Comparison of ENCODE assay signal across 8 mouse cellular contexts in genomic region chr11:59209003-59209441, GRCm38 (mm10). TPM values are rescaled to one million over a fixed set of nuclear protein-coding genes. Genes with fewer than 3 reads are reported as not detected.
DNase-seq lines count a peak whose midpoint lies in the region; ATAC-seq and TF ChIP-seq lines count a peak whose summit lies in the region.

No protein-coding gene starts in this region.

- DNase-seq in G1E (ENCODE audit: low spot score) = peak; percentile 78
- DNase-seq in heart, postnatal 14 days = peak; percentile 65 to 73
- DNase-seq in layer of hippocampus, adult 8-10 months (ENCODE audit: low spot score in 2 of 2) = peak; percentile 54 to 61
- peak; percentile 65 for DNase-seq in lung, postnatal 25 days (ENCODE audit: low spot score)
- peak; percentile 82 for DNase-seq in retina, postnatal 1 day
- peak; percentile 56 to 65 for DNase-seq in urinary bladder, postnatal 36 days (ENCODE audit: low spot score in 2 of 2)

- TF ChIP-seq CTCF in G1E (IDR thresholded peaks at IDR 0.05; ENCODE audit: low read depth, low read length) = peak; percentile 41

- peaks cover 79% of the 10 kb centered on the region for H3K36me3 ChIP-seq in G1E (replicated peaks)

- no peaks in the 10 kb centered on the region for H3K27me3 ChIP-seq in G1E (ENCODE audit: insufficient read depth, low read length)

- intact Hi-C loops in heart, postnatal 14 days (cut with DNase I) = loop anchor here (2.0 kb wide), 1 partner anchor 16 kb away; no protein-coding TSS in a partner anchor

- no peaks in the 10 kb centered on the region for H3K9me3 ChIP-seq in G1E (replicated peaks)

- peak overlapping the region; percentile 18; the same call in 1 of the 2 replicates for H3K27ac ChIP-seq in brown adipose tissue, adult 24 weeks (replicated peaks; ENCODE audit: low read depth, low read length)

- ATAC-seq in G1E (ENCODE audit: extremely low read depth, insufficient number of reproducible peaks, low FRiP score, poor library complexity, severe bottlenecking) = peak; percentile 50; the same call in 1 of the 2 replicates
- peak; percentile 87 for ATAC-seq in erythroid progenitor cell, adult 5-6 weeks (replicated peaks; ENCODE audit: low FRiP score, poor library complexity, severe bottlenecking)

- peaks cover 57% of the 10 kb centered on the region for H3K4me1 ChIP-seq in G1E (ENCODE audit: insufficient read depth, low read depth, low read length)
- H3K4me1 ChIP-seq in brown adipose tissue, adult 24 weeks (ENCODE audit: control insufficient read depth, insufficient read depth, insufficient read length, low read length) = 0 out of 2 replicates have a peak, but pooled peaks cover under 1% of the 10 kb centered on the region

- peak overlapping the region; percentile 100 for H3K4me3 ChIP-seq in G1E (ENCODE audit: low read depth, low read length)
- peak overlapping the region; percentile 77 for H3K4me3 ChIP-seq in brown adipose tissue, adult 24 weeks (ENCODE audit: insufficient read depth, low read depth, low read length)

RNA-seq across cellular contexts. Expression of gene 2310033P09Rik, which starts 0.9 kb away (rescaled TPM):
- total RNA-seq in G1E (2014; fragmentation: Nextera tagmentation) (7.1 and 10.7 TPM in 2 replicates), G1E (2017) (6.1 and 9.0 TPM in 2 replicates)
- polyA plus RNA-seq in G1E (2012) = 32.0 and 37.3 TPM in 2 replicates
- polyA plus RNA-seq in brown adipose tissue, adult 24 weeks (2012; ENCODE audit: insufficient read depth, insufficient read length, missing spikeins) = 5.6 and 11.0 TPM in 2 replicates
- 12.6 and 13.4 TPM in 2 replicates for total RNA-seq in erythroid progenitor cell, adult 5-6 weeks (2015; ENCODE audit: low replicate concordance)
- total RNA-seq in erythroid progenitor cell, adult 5-6 weeks (2017; ENCODE audit: low replicate concordance) = 17.5 and 20.0 TPM in 2 replicates
- 1 to 10 TPM; 7.9 to 8.2 TPM for total RNA-seq in heart, postnatal 14 days (2021)
- 10 to 100 TPM; 18.9 to 24.8 (median 22.0) TPM for total RNA-seq in layer of hippocampus, adult 8-10 months (2022)

RNA-seq across cellular contexts. Expression of gene Mrpl55, which starts 6.7 kb away (rescaled TPM):
- total RNA-seq in G1E (2014; fragmentation: Nextera tagmentation) (15.1 and 23.4 TPM in 2 replicates), G1E (2017) (38.7 and 40.8 TPM in 2 replicates)
- 29.5 and 34.8 TPM in 2 replicates for polyA plus RNA-seq in G1E (2012)
- 118 and 139 TPM in 2 replicates for polyA plus RNA-seq in brown adipose tissue, adult 24 weeks (2012; ENCODE audit: insufficient read depth, insufficient read length, missing spikeins)
- 3.4 and 8.6 TPM in 2 replicates for total RNA-seq in erythroid progenitor cell, adult 5-6 weeks (2015; ENCODE audit: low replicate concordance)
- 18.7 and 49.0 TPM in 2 replicates for total RNA-seq in erythroid progenitor cell, adult 5-6 weeks (2017; ENCODE audit: low replicate concordance)
- total RNA-seq in heart, postnatal 14 days (2021) = 10 to 100 TPM; 91.5 to 95.2 TPM
- 10 to 100 TPM; 31.2 to 40.8 (median 36.1) TPM for total RNA-seq in layer of hippocampus, adult 8-10 months (2022)

RNA-seq across cellular contexts. Expression of gene Guk1, which starts 17.0 kb away (rescaled TPM):
- total RNA-seq in G1E (2014; fragmentation: Nextera tagmentation) = 16.8 and 19.1 TPM in 2 replicates
- 37.5 and 38.2 TPM in 2 replicates for total RNA-seq in G1E (2017)
- 35.2 and 40.2 TPM in 2 replicates for polyA plus RNA-seq in G1E (2012)
- polyA plus RNA-seq in brown adipose tissue, adult 24 weeks (2012; ENCODE audit: insufficient read depth, insufficient read length, missing spikeins) = 89.3 and 122 TPM in 2 replicates
- 20.5 and 24.3 TPM in 2 replicates for total RNA-seq in erythroid progenitor cell, adult 5-6 weeks (2015; ENCODE audit: low replicate concordance)
- 14.2 and 30.1 TPM in 2 replicates for total RNA-seq in erythroid progenitor cell, adult 5-6 weeks (2017; ENCODE audit: low replicate concordance)
- total RNA-seq in heart, postnatal 14 days (2021) = 10 to 100 TPM; 79.4 to 83.8 TPM
- 100 to 1,000 TPM; 135 to 149 (median 141) TPM for total RNA-seq in layer of hippocampus, adult 8-10 months (2022)

RNA-seq across cellular contexts. Expression of gene Arf1, which starts 19.0 kb away (rescaled TPM):
- total RNA-seq in G1E (2014; fragmentation: Nextera tagmentation) = 216 and 232 TPM in 2 replicates
- 308 and 319 TPM in 2 replicates for total RNA-seq in G1E (2017)
- polyA plus RNA-seq in G1E (2012) = 159 and 175 TPM in 2 replicates
- polyA plus RNA-seq in brown adipose tissue, adult 24 weeks (2012; ENCODE audit: insufficient read depth, insufficient read length, missing spikeins) = 211 and 220 TPM in 2 replicates
- total RNA-seq in erythroid progenitor cell, adult 5-6 weeks (2015; ENCODE audit: low replicate concordance) = 118 and 138 TPM in 2 replicates
- 107 and 109 TPM in 2 replicates for total RNA-seq in erythroid progenitor cell, adult 5-6 weeks (2017; ENCODE audit: low replicate concordance)
- 100 to 1,000 TPM; 273 to 286 TPM for total RNA-seq in heart, postnatal 14 days (2021)
- total RNA-seq in layer of hippocampus, adult 8-10 months (2022) = 100 to 1,000 TPM; 479 to 502 (median 488) TPM

RNA-seq across cellular contexts. Expression of gene Gjc2, which starts 26.0 kb away (rescaled TPM):
- total RNA-seq in G1E (2014; fragmentation: Nextera tagmentation) = not detected in 2 replicates
- total RNA-seq in G1E (2017) = not detected in 2 replicates
- polyA plus RNA-seq in G1E (2012) = not detected in 2 replicates
- polyA plus RNA-seq in brown adipose tissue, adult 24 weeks (2012; ENCODE audit: insufficient read depth, insufficient read length, missing spikeins) = not detected in 2 replicates
- not detected in 2 replicates for total RNA-seq in erythroid progenitor cell, adult 5-6 weeks (2015; ENCODE audit: low replicate concordance)
- not detected in 2 replicates for total RNA-seq in erythroid progenitor cell, adult 5-6 weeks (2017; ENCODE audit: low replicate concordance)
- 1 to 10 TPM; 1.1 TPM for total RNA-seq in heart, postnatal 14 days (2021)
- total RNA-seq in layer of hippocampus, adult 8-10 months (2022) = 10 to 100 TPM; 11.8 to 15.9 (median 12.5) TPM

Comparison
In these comparisons a context has a peak if more than half of its experiments do, and no peak if none do; other contexts are left out.
1. Peak in every context shown above with its lines: DNase-seq, ATAC-seq, H3K4me3 ChIP-seq and H3K27ac ChIP-seq.